Mouse (Mus musculus) heart, embryonic 11.5 days (tissue): ENCODE results near the gene Daam1. TPM values are rescaled to one million over a fixed set of nuclear protein-coding genes. Genes with fewer than 3 reads are reported as not detected.
A peak's percentile ranks its signal among the peaks of the same experiment; 100 is the strongest.

Source experiments
- ATAC-seq: fragments of 200-750 bp; cut with Nextera tagmentation; replicated peaks from 2 replicates; pipeline ENCODE4 v1.8.0; 2017; ENCODE audit warnings: moderate library complexity; ENCODE audit not compliant: insufficient number of reproducible peaks, low FRiP score, low TSS enrichment
- H3K27ac ChIP-seq: fragments of 300-500 bp; sonication (generic); 2 replicates; pipeline ENCODE4 v1.5.1; 2014; ENCODE audit warnings: mild to moderate bottlenecking, low read depth, low read length
- H3K27me3 ChIP-seq: fragments of 300-500 bp; sonication (generic); 2 replicates; pipeline ENCODE4 v1.6.1; 2014; ENCODE audit warnings: mild to moderate bottlenecking, low read length, mixed read lengths; ENCODE audit not compliant: control insufficient read depth, insufficient read depth
- H3K36me3 ChIP-seq: fragments of 300-500 bp; sonication (generic); 2 replicates; pipeline ENCODE4 v1.6.1; 2014; ENCODE audit warnings: mild to moderate bottlenecking, low read length, moderate library complexity, mixed read lengths; ENCODE audit not compliant: control insufficient read depth, insufficient read depth
- H3K4me1 ChIP-seq: fragments of 300-500 bp; sonication (generic); 2 replicates; pipeline ENCODE4 v1.6.1; 2014; ENCODE audit warnings: low read length; ENCODE audit not compliant: control insufficient read depth, insufficient read depth
- H3K4me2 ChIP-seq: fragments of 300-500 bp; sonication (generic); 2 replicates; pipeline ENCODE4 v1.6.1; 2014; ENCODE audit warnings: mild to moderate bottlenecking, moderate library complexity
- H3K4me3 ChIP-seq: fragments of 300-500 bp; sonication (generic); 2 replicates; pipeline ENCODE4 v1.5.1; 2014; ENCODE audit warnings: low read depth, low read length
- H3K9ac ChIP-seq: fragments of 300-500 bp; sonication (generic); 2 replicates; pipeline ENCODE4 v1.6.1; 2014; ENCODE audit warnings: mild to moderate bottlenecking, low read depth, low read length, moderate library complexity
- H3K9me3 ChIP-seq: fragments of 300-500 bp; sonication (generic); replicated peaks from 2 replicates; pipeline ENCODE4 v1.6.1; 2016; ENCODE audit warnings: low read length; ENCODE audit not compliant: control insufficient read depth
- WGBS: fragments of 180-500 bp; shearing (Covaris S2); extraction: QIAGEN DNeasy Blood & Tissue Kit; methylation state at CpG from one replicate; pipeline ENCODE4 v1.1.7; 2014; ENCODE audit not compliant: insufficient replicate concordance; 5-methylcytosine and 5-hydroxymethylcytosine counted together
- polyA plus RNA-seq: library from polyadenylated mRNA; unstranded; fragments of >200 nt; fragmentation: Nextera tagmentation; extraction: Ambion mirVana; gene quantifications from 2 replicates; pipeline ENCODE4 v1.2.1, GENCODE M21; 2014

The Daam1 gene
- polyA plus RNA-seq, 1 experiment from 2014 or later = 33.0 TPM

GRCm38 (mm10) chr12:72021543-72021942, 190.7 kb downstream of the Daam1 start:
- H3K36me3 ChIP-seq = no peaks in the 10 kb centered on the region
- no peak overlapping the region; the same call in 1 of the 2 replicates for H3K9ac ChIP-seq
- peaks cover 17% of the 10 kb centered on the region for H3K4me1 ChIP-seq
- 0 out of 2 replicates have a peak, but pooled peaks have one; percentile 26 for ATAC-seq
- H3K27me3 ChIP-seq = no peaks in the 10 kb centered on the region
- 19% methylated on average over 5 of the region's 5 CpGs for WGBS
- H3K4me2 ChIP-seq = no peak overlapping the region
- no peaks in the 10 kb centered on the region for H3K9me3 ChIP-seq
- H3K4me3 ChIP-seq = no peak overlapping the region
- peak overlapping the region; percentile 83 for H3K27ac ChIP-seq

- no peaks in the 10 kb centered on the region for H3K9me3 ChIP-seq
- peaks cover 17% of the 10 kb centered on the region for H3K4me1 ChIP-seq
- H3K9ac ChIP-seq = no peak overlapping the region
- H3K27ac ChIP-seq = no peak overlapping the region
- H3K4me2 ChIP-seq = no peak overlapping the region
- H3K36me3 ChIP-seq = no peaks in the 10 kb centered on the region
- no peak for ATAC-seq
- H3K4me3 ChIP-seq = no peak overlapping the region
- WGBS = 65% methylated on average over 3 of the region's 3 CpGs
- H3K27me3 ChIP-seq = no peaks in the 10 kb centered on the region
Observed at GRCm38 (mm10) chr12:72022790-72023189, 191.9 kb downstream of the Daam1 start.

- Histone ChIP-seq H3K36me3 (no peaks in the 10 kb centered on the region), H3K9ac (no peak overlapping the region), H3K4me3 (no peak overlapping the region), H3K9me3 (no peaks in the 10 kb centered on the region), H3K27me3 (no peaks in the 10 kb centered on the region), H3K4me1 (peaks cover 17% of the 10 kb centered on the region), H3K4me2 (no peak overlapping the region), H3K27ac (no peak overlapping the region)
- 91% methylated on average over 5 of the region's 5 CpGs for WGBS
- ATAC-seq = no peak
Observed at GRCm38 (mm10) chr12:72023572-72023971, 192.7 kb downstream of the Daam1 start.

DNA sequence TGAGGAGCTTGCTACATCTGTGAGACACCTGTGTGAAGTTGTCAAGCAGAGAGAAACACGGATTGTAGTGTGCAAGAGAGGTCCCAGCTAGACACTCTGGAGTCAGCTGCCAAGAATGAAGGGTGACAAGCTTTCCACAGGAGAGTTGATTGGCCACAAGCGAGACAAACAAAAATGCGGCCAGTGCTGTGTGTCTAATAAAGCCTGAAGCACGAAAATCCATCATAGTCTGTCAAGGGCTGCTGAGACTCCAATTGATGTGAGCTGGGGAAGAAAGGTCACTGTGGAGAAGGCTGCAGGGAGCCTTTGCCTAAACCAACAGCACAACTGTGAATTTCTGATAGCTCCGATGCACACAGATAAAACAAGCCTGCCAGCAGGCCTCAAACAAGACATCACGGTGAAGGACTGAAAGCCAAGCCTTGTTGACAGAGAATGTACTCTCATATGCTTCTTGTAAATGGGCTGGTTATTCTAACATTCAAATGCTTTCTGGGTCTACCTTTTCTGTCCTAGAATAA, 194.5 kb downstream of the Daam1 start:
- no peak overlapping the region for H3K4me2 ChIP-seq
- WGBS = 47% methylated on average over 6 of the region's 6 CpGs

DNA sequence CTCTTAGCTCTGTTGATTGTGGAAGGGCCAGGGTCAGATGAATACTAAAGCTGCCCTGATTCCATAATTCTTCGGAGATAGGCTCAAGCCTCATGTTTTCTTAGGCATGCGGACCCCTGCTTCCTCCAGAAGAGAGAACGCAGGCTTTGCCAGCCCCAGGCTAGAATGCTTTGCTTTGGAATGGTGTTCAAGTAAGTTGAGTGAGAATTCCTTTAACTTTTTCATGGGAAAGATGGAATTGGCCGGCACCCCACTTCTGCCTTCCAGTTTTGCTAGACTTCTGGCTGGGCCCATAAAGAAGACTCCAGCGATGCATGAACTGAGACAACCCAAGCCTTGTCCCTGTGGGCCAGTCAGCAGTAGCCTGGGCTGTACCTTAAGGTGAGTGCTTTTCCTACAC, 200.3 kb downstream of the Daam1 start:
- Histone ChIP-seq H3K4me3 (no peak overlapping the region), H3K36me3 (no peaks in the 10 kb centered on the region), H3K4me1 (peaks cover 2% of the 10 kb centered on the region; the same call in 1 of the 2 replicates), H3K9me3 (no peaks in the 10 kb centered on the region), H3K9ac (no peak overlapping the region), H3K4me2 (no peak overlapping the region), H3K27me3 (no peaks in the 10 kb centered on the region), H3K27ac (no peak overlapping the region)
- WGBS = 78% methylated on average over 5 of the region's 5 CpGs
- no peak for ATAC-seq

More for the DNA sequence above, 194.5 kb downstream of the Daam1 start:
- Histone ChIP-seq H3K9me3 (no peaks in the 10 kb centered on the region), H3K4me3 (no peak overlapping the region), H3K4me1 (peaks cover 14% of the 10 kb centered on the region), H3K27me3 (no peaks in the 10 kb centered on the region), H3K27ac (no peak overlapping the region), H3K9ac (no peak overlapping the region), H3K36me3 (no peaks in the 10 kb centered on the region)
- no peak for ATAC-seq

DNA sequence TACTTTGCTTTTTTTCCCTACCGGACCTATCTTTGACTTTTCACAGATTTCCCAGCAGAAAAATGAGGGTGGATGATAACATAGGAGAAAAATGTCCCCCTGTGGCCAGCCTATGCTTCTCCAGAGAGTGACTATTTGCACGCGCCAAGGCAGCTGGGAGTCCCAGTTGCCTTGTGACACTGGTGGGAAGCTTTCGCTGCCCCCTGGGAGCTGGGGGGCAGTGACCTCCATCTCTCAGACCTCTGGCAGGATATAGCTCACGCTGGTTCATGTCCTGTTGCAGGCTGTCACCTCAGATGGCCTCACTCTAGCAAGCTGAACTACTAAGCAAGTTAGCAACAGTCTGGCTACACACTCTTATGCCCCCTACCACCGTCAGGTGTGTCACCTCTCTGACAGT, 200.9 kb downstream of the Daam1 start:
- no peak for ATAC-seq

DNA sequence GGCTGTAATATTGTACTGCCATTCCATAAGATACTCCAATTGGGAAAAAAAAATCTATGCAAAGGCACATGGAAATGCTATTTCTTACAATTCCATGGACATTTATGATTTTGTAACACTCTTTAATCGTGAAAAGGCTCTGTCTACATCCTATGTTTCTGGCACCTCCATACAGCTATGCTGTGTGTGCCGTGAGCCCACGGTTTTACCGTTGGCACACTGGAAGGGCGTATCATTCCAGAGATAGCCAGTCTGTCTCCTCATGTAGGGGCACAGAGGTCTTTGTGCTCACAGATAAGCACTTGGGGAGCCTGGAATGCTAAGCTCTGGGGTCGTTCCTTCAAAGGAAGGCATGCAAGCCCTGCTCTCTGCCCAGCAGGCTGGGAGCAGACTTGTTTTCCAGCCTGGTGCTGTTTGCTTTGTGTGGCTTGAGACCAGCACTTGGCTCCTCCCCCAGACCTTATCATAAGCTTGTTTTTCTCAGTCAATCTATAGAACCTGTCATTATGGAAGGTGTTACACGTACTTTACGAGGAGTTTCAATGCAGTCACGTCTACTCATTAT, 205.3 kb downstream of the Daam1 start:
- Histone ChIP-seq H3K27me3 (no peaks in the 10 kb centered on the region), H3K4me3 (no peak overlapping the region), H3K36me3 (no peaks in the 10 kb centered on the region), H3K4me2 (no peak overlapping the region), H3K9ac (no peak overlapping the region), H3K9me3 (no peaks in the 10 kb centered on the region), H3K4me1 (peaks cover 21% of the 10 kb centered on the region), H3K27ac (peak overlapping the region; percentile 62; the same call in 1 of the 2 replicates)
- 23% methylated on average over 9 of the region's 9 CpGs for WGBS
- ATAC-seq = no peak

More for the DNA sequence above, 200.9 kb downstream of the Daam1 start:
- Histone ChIP-seq H3K4me2 (no peak overlapping the region), H3K27me3 (no peaks in the 10 kb centered on the region), H3K4me1 (peaks cover 7% of the 10 kb centered on the region; the same call in 1 of the 2 replicates), H3K36me3 (no peaks in the 10 kb centered on the region), H3K9ac (no peak overlapping the region), H3K4me3 (no peak overlapping the region), H3K27ac (no peak overlapping the region), H3K9me3 (no peaks in the 10 kb centered on the region)
- WGBS = 69% methylated on average over 6 of the region's 6 CpGs

DNA sequence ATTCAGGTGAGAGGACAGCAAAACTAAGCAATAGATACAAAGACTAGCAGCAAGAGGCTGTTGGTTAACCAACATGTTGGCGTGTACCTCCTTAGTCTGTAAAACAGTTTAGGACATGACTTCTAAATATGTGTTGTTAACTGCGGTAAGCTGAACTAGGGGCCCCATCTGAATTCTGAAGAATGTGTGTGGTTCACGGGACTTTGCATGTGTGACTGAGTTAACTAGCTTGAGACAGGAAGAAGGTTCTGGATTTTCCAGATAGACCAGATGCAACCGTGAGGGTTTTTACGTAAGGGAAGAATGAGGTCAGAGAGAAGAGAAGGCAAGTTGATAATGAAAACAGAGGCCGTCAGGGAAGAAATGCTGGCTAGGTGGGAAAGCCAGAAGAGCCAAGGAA, 206.2 kb downstream of the Daam1 start:
- H3K4me1 ChIP-seq = peaks cover 21% of the 10 kb centered on the region
- no peaks in the 10 kb centered on the region for H3K9me3 ChIP-seq
- no peaks in the 10 kb centered on the region for H3K27me3 ChIP-seq
- no peak for ATAC-seq
- H3K4me3 ChIP-seq = no peak overlapping the region
- no peaks in the 10 kb centered on the region for H3K36me3 ChIP-seq
- no peak overlapping the region for H3K4me2 ChIP-seq
- 62% methylated on average over 6 of the region's 6 CpGs for WGBS
- H3K27ac ChIP-seq = no peak overlapping the region
- H3K9ac ChIP-seq = no peak overlapping the region

DNA sequence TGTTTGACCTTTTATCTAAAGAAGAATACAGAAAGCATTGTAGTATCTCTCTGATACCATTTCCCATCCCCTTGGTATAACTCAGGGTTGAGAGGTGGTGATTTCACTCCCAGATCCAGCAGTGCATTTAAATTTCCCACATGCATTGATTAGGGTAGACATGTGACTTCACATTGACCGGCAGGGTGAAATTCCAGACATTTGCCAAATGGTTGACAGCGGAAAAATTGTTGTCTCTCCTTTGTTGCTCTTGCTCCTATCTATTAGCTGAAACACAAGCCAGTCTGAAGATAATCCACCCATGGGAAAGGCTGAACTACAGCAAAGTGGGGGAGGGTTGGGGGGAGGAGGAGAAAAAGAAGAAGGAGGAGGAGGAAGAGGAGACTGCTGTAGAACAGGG, 208.0 kb downstream of the Daam1 start:
- WGBS = 14% methylated on average over 2 of the region's 2 CpGs
- Histone ChIP-seq H3K27me3 (no peaks in the 10 kb centered on the region), H3K9me3 (no peaks in the 10 kb centered on the region), H3K4me3 (no peak overlapping the region), H3K9ac (no peak overlapping the region), H3K4me2 (no peak overlapping the region), H3K27ac (no peak overlapping the region), H3K4me1 (peaks cover 21% of the 10 kb centered on the region), H3K36me3 (no peaks in the 10 kb centered on the region)
- ATAC-seq = no peak
